Mouse (Mus musculus): ENCODE data around the gene Ccdc32.
A peak's percentile ranks its signal among the peaks of the same experiment; 100 is the strongest.

The Ccdc32 gene

DNA sequence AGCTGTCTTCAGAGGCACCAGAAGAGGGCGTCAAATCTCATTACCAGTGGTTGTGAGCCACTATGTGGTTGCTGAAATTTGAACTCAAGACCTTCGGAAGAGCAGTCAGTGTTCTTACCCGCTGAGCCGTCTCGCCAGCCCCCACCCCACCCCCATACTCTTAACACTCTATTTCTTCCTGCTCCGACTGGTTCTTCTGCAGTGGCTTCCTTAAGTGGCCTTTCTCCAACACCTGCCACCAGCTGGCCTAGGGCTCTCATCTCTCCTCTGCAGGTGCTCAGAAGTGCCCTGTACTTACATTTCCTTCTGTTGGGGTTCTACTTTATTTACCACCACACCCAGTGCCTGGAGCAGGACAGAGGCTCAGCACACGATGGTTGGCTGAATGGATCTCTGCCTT, 14.2 kb downstream of the Ccdc32 start:
- no peak for DNase-seq

DNA sequence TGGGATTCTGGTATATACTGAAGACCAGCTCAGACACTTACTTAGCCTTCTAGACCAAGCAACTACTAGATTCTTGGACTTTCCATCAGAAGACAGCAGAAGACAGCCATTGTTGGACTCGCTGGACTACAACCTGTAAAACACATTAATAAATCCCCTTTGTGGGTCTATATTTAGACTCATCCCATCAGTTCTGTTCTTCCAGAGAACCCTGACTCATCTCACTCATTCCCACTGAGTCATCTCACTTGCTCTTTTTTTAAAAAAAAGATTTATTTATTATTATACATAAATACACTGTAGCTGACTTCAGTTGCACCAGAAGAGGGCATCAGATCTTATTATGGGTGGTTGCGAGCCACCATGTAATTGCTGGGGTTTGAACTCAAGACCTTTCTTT, 19.8 kb downstream of the Ccdc32 start:
- DNase-seq, result no peak

DNA sequence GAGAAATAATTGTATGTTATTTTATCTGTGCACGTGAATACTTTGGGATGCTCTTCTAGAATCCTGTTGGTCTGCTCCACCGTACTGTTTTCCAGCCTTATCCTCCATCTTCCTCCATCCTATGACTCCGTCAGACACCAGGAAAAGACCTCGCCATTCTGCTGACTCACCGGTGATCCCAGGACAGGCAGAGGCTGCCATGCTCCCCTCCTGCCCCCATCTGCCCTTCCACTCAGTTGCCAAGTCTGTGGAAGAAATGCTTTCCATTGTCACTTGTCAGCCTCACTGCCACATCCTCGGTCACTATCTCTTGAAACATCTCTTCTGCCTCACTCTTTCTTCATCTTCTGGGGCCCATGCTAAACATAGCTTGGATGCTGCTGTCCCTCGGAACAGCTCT, 22.3 kb downstream of the Ccdc32 start:
- DNase-seq, result peak; percentile 38 to 69

DNA sequence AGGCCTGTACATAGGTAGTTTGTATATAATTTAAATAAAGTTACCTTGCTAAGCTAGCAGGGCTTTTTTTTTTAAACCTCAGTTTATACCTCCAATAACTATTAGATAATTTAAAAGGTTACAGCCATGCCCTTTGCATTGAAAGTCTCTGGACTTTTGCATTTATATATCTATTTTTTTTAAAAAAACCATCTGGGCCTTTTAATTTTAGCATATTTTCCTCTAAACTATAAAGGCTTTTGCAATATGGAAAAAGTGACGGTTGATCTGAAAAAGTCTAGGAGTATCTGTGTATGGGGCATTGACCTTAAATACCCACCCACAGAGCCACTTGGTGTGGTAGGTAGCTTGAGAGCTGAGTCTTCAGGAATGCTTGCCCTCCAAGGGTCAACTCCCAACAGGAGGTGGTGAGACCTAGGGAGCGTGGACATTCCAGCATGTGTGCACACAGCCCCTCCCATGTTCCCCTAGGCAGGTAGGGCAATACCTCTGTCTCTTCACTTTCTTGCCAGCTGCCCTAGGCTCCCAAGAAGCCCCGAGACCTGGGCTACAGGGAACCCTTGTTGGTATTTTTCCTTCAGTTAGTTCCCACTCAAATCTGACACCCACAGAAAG, 30.1 kb downstream of the Ccdc32 start:
- DNase-seq, result no peak

DNA sequence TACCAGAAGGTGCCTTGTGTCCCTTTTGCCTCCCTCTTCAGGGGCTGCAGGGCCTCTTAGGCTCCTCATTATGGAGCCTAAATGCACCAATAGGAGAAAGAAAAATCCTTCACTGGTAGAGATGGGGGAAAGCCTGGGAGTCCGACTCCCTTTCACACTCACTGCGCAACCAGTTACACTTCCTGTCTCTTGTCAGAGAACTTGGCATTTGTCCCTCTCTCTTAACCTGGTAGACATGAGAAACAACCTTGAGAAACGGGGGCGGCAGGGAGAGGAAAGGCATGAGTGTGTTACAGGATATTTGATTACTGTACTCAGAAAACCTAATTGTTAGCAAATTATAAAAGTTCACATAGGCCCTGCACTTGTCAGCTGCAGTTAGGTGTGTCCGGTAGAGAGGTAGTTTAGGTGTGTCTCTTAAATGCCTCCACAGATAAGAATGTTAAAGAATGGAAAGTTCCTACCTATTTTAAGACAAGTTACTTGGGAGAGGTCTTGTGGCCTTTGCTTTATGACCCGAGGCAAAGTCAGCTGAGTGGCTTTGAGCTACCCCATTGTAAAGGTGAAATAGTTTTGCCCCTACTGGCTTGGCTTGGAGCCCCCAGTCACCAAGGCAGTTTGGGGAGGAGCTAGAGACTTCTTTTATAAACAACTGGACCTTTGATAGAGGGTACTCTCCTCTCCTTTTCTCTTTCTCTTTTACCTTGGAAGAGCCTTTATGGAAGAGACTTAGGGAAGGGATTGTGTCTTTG, 30.9 kb downstream of the Ccdc32 start:
- no peak for DNase-seq

DNA sequence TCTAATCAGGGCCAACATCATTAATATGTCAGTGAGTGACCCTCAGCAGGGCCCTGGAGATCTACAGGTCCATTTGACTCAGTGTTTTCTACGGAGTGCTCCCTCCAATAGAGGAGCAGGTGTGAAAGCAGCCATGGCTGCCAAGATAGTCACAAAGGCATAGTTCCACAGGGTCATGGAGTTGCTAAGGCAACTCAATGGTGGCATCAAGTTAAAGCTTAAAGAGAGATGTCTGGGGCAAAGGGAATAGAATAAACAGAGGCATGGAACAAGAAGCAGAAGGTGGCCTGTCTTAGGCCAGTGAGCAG, 32.4 kb downstream of the Ccdc32 start:
- no peak for DNase-seq

DNA sequence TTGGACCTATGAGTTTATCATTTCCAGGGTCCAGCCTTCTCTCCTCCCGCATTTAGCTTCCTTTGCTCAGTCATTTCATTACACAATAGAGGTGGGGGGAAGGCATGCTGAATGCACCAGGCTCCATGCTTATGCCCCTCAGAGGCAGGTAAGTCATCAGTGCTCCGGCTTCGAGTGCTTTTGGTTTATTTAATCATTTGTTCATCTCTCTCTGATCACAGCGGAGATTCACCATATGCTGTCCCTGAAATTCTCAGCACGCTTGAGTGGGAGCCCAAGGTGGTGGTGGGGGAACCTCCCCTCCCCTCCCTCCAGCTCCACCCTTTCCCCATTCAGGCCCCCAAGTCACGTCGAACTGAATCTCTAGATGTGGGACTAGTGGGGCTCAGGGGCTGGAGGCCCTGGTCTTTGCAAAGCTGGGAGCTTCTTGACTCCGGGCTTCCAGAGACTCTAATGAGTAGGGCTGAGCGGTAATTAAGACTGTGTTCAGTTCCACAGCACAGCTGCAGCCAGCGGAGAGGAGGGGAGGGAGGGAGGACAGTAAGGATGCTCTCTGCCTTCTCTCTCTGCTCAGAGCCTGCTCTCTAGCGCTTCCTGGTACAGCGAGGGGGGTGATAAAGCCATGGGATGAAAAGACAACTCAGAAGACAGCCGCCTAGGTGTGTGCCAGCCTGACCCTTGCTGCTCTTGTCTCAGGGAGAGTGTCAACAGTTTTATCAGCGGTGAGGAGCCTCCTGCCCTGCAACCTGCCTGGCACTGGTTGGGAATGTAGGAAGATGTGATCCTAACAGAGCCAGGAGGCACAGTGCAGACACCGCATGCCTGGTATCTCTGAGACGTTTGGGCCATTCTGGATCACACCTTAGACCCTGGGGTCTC, 33.0 kb downstream of the Ccdc32 start:
- no peak for DNase-seq

DNA sequence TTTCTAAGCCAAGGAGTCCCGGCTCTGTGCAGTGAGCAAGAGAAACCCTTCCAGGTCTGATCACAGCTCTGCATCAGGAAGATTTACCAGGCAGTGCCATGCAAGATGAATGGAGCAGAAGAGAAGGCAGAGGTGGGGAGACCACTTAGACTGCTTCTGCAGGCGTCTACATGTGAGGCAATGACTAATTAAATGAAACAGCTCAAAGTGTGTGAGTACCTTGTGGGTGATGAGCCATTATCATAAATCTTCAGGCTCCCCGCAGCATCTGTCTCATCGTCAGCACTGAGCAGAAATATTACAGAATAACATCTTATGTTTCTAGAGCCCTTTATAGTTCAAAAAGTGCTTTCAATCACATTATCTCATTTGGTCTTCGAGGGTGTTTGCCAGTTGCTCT, 33.7 kb downstream of the Ccdc32 start:
- no peak for DNase-seq

DNA sequence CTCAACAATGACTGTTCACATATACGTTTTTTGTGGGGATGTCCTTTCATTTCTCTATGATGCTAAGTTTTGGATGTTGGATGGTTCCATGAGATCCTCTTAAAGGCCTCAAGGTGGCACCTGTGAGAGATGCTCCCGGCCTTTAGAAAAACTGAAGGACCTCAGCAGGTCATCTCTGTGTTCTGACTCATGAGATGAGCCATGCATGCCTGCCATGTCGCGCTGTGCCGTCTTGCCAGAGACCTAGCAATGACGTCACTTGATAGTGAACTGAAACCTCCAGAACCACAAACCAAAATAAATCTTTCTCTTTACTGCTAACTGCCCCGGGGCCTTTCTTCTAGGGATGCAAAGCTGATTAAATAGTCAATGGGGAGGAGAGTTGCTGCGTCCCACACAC, 45.4 kb downstream of the Ccdc32 start:
- DNase-seq, result no peak

DNA sequence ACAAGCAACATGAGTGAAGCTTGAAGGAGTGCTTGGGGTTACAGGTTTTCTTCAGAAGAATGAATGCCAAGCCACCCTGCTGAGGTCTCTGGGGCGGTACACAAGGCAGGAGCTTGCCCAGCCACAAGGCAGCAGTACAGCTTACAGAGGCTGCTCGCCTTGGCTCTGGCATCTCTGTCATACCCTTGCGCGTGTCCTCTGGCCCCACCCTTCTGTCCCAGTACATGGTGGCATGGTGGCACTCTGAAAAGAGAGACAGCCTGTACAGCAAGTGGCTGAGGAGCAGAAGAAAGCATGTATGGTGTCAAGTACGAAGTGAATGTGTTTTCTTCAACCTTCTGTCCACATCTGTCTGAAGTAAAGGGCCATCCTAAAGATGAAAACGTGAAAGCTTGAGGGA, 48.4 kb downstream of the Ccdc32 start:
- DNase-seq, result no peak

DNA sequence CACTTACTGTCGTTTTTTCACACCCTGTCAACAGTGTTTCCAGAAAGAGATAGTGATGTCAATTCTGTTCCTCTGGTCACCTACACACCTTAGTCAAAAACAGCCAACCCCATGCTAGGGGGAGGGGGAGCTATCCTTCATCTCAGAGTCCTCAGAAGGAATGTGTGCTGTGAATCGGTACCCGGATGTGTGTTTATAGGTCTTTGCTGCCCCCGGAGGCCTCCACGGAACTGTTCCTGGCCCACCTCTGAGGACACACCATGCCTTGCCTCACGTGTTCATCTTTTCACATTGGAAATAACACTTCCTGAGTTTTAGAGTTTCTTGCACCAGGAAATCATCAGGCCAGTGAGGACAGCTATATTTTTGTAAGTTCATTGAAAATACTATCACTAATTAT, 51.1 kb downstream of the Ccdc32 start:
- no peak for DNase-seq

DNA sequence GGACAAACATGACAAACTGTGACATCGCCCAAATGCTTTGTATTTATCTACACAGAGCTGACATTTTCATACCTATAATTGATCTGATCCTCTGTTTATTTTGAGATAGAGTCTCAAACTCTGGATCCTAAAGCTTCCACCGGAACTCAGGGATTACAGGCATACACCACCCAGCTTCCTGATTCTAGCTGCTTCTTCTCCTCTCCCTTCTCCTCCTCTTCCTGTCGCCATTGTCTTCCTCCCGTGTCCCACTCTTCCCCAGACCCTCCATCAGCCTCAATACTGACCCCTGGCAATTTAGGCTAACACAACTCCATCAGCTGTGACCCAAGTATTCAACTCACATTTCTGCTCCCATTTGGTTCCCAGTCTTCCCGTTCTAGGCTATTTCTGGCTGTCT, 52.3 kb downstream of the Ccdc32 start:
- peak in 1 of 2 experiments; percentile 18 for DNase-seq

DNA sequence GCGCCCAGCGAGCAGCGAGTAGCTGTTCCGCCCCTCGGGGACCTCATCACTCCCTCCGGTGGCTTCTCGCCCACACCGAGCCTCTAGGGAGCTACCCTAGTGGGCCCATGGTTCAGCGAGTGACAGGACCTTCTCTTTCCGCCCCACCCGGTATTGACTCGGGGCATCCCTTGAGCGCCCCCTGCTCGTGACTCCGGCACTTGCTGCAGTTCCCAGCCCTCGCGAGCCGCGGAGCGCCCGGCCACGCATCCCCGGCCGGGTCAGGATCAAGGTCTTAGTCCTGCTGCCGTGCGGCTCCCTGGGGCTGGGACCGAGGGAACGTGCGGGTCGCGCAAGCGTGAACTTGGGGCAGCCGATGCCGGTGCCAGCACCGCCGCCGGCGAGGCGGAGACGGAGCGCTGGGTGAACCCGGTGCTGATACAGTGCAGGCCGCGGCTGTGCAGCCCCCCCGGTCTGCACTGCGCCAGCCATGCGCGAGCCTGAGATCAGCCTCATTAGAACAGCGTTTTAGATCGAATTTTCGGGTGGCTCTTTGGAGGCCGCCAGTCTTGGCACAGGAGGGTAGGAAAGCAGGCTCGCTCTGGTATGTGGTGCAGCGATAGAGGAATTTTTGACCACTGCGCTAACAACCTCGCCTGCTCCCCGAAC, 52.8 kb downstream of the Ccdc32 start:
- peak; percentile 94 to 95 for DNase-seq

DNA sequence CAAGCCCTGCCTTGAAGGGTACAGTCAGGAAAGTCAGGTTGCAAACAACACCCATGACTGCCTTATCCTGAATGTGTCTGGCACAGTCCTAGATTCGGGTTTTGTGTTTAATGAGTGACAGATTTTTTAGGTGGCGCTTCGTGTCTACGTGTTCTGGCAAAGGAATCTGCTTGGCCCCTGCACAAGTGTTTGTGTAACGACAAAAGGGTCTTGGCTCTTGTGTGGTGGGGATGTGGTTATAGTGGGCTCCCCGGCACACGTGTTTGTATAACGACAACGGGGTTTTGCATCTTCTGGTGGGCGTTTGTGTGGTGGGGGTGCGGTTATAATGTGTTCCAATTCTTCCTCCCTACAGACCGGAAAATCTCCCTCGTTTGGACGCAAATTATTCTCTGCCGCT, 53.3 kb downstream of the Ccdc32 start:
- DNase-seq, result peak in 1 of 2 experiments; percentile 38

DNA sequence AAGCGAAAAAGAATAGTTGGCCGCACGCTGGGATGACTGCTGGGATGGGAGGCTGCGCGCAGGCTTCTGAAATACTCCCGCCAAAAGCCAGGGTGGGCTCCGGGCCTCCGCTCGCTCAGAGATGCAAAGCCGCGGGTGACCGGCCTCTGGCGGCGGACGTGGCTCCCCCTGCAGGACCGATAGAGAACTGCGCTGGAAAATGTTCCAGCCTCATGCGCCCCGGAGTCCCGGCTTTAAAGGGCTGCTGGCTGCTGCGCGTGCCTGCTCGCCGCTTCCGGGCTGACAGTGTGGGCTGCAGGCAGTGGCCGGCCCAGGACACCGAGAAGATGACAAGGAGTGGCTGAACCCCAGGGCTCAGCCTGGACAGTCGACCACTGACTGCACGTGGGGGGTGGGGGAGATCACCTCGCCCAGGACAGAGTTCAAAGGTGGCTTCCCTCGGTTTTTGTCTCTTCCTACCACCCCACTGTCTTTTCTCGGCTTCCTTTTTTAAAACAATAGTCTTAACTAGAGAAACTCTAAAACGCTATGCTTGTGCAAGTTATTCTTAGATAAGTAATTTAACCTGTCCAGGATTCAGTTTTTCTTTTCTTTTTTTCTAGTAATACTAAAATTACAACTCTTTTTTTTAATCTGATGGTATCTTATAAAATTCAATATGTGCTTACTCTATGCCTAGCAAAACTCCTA, 56.4 kb downstream of the Ccdc32 start:
- peak; percentile 92 to 93 for DNase-seq

DNA sequence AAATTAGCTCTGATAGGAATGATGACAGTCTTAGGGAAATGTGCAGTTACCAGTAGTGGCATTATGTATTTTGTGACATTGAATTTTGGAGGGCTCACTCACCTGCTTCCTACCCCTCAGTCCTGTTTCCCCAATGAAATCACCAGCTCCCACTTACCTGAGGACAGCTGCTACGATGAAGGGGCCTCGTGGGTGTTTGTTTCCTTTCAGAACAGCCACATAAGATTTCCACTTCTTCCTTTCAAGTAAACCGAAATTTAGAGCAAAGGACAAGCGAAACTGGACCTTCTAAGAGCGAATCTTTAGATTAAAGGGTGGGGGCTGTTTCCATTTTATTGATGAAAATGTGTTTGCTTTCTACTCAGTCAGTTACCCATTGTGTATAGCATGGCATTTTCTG, 57.1 kb downstream of the Ccdc32 start:
- DNase-seq, result no peak

DNA sequence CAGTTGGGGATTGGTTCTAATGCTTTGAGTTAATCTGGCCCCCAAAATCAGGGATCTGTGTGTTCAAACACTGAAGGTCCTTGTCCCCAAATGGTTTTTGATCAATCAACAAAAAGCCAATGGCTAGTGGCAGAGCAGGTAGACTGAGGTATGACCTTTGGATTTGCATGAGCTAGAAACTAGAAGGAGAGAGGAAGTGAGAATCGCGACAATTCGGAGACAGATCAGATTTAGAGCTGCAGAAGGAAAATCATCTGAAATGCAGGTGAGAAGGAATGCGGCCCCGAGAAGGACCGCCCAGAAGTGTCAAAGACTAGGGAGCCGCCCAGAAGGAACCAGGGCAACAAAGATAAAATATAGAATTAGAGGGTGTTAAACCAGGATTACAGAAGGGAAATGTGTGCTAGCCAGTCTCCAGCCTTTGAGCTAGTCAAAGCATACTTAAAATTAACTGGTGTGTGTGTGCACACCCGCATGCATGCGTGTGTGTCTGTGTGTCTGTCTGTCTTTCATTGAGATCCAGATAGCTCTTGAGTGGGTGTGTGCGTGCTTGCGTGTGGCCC, 59.5 kb downstream of the Ccdc32 start:
- no peak for DNase-seq

Measured in cerebellum, postnatal 25 days (tissue).